Mouse (Mus musculus) spleen, adult 2 months (tissue): ENCODE measurements at regions not wholly inside any gene's neighbourhood (a gene's known extent, or its start where the extent isn't known, plus 50 kb on each side); places are given as distances from the start of the nearest gene placed in this dataset.

Experiments used
- CTCF ChIP-seq: fragments of 200-500 bp; IDR thresholded peaks from 2 replicates; pipeline ENCODE4 v1.5.1; 2011; ENCODE audit warnings: mild to moderate bottlenecking, inconsistent platforms; ENCODE audit not compliant: insufficient read depth, insufficient read length, insufficient replicate concordance; ENCODE audit errors: extremely low read depth
- POLR2A ChIP-seq: fragments of 200-500 bp; IDR thresholded peaks from 2 replicates; pipeline ENCODE4 v1.6.1; 2011; ENCODE audit warnings: low read depth, low read length, inconsistent platforms

GRCm38 (mm10) chr4:95202478-95202877 is 150.5 kb upstream of the Jun start:
- TF ChIP-seq CTCF (no peak), POLR2A (no peak)
